ENCODE assay signal across 9 mouse cellular contexts in the genomic region with DNA sequence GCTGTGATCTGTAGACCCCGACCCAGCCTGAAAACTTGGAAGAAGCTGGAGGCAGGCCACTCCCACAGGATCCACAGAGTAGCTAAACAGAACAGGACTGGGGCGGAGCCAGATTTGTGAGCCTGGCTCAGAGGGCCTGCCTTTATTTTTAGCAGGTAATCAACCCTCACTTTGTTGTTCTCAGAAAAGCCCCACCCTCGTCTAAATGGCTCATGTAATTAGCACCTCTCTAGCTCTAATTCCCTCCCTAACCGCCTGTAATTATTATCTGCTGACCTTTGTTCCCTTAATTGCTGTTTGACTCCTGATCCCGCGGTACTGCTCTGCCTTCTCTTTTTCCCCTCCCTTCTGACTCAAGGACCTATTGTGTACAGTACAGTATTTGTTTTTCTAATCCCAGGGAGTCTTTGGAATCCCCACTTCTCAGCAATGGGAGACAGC.
DNase-seq lines count a peak whose midpoint lies in the region; ATAC-seq and TF ChIP-seq lines count a peak whose summit lies in the region.
"Had no signal": no experiment of that assay in that cellular context is flagged by ENCODE, and none has a peak within 500 bp of the region (broad histone marks: within the 10 kb centered on the region; RNA-seq: fewer than 3 reads in every experiment).

No protein-coding gene starts in this region.

- no peak for ATAC-seq in heart, embryonic 15.5 days (replicated peaks; ENCODE audit: insufficient number of reproducible peaks, insufficient read depth, low FRiP score, low read depth)
- peak; percentile 55; the same call in 1 of the 2 replicates for ATAC-seq in lung, postnatal 0 days
- no peak for ATAC-seq in liver, postnatal 0 days

- intact Hi-C loops in gastrocnemius, postnatal 14 days (cut with DNase I; ENCODE audit: low total_unique reads) = no loop called here

- no peak for DNase-seq in heart, embryonic 10.5 days (ENCODE audit: low spot score)
- DNase-seq in heart, adult 8-10 months (ENCODE audit: low spot score) = no peak
- peak; percentile 67 for DNase-seq in brain, embryonic 14.5 days (ENCODE audit: low read depth)
- DNase-seq in lung, postnatal 0 days (ENCODE audit: low spot score) = peak; percentile 15
- no peak for DNase-seq in gastrocnemius, postnatal 14 days
- DNase-seq in frontal cortex, postnatal 14 days (ENCODE audit: low spot score in 2 of 2) = no peak
- no peak for DNase-seq in liver, postnatal 0 days
- DNase-seq: liver had no signal

- no peak for TF ChIP-seq POLR2A in brain, embryonic 14.5 days (IDR thresholded peaks at IDR 0.05; ENCODE audit: borderline replicate concordance, extremely low read depth, insufficient read depth, insufficient read length, poor library complexity, severe bottlenecking)

- no peaks in the 10 kb centered on the region for H3K36me3 ChIP-seq in heart, embryonic 10.5 days
- no peaks in the 10 kb centered on the region for H3K36me3 ChIP-seq in heart, embryonic 15.5 days
- H3K36me3 ChIP-seq in lung, postnatal 0 days (ENCODE audit: insufficient read depth, low read length) = no peaks in the 10 kb centered on the region
- no peaks in the 10 kb centered on the region for H3K36me3 ChIP-seq in liver, postnatal 0 days (replicated peaks; ENCODE audit: insufficient read depth, low read length)

- peak overlapping the region; percentile 43 for H3K4me3 ChIP-seq in heart, embryonic 10.5 days
- peak overlapping the region; percentile 18; the same call in 1 of the 2 replicates for H3K4me3 ChIP-seq in heart, embryonic 15.5 days
- no peak overlapping the region for H3K4me3 ChIP-seq in lung, postnatal 0 days (ENCODE audit: low read depth, low read length)
- no peak overlapping the region for H3K4me3 ChIP-seq in liver, postnatal 0 days (ENCODE audit: low read depth, low read length)

- no peaks in the 10 kb centered on the region for H3K27me3 ChIP-seq in heart, embryonic 10.5 days (ENCODE audit: insufficient read depth, poor library complexity, severe bottlenecking)
- H3K27me3 ChIP-seq in heart, embryonic 15.5 days = no peaks in the 10 kb centered on the region
- no peaks in the 10 kb centered on the region for H3K27me3 ChIP-seq in lung, postnatal 0 days (replicated peaks; ENCODE audit: insufficient read depth, low read length)
- H3K27me3 ChIP-seq in liver, postnatal 0 days (ENCODE audit: insufficient read depth, low read length) = no peaks in the 10 kb centered on the region

- H3K9me3 ChIP-seq in heart, embryonic 10.5 days = no peaks in the 10 kb centered on the region
- H3K9me3 ChIP-seq in heart, embryonic 15.5 days (replicated peaks) = no peaks in the 10 kb centered on the region
- no peaks in the 10 kb centered on the region for H3K9me3 ChIP-seq in lung, postnatal 0 days (ENCODE audit: low read length)
- no peaks in the 10 kb centered on the region for H3K9me3 ChIP-seq in liver, postnatal 0 days (ENCODE audit: low read length)

- H3K4me1 ChIP-seq in heart, embryonic 10.5 days = no peaks in the 10 kb centered on the region
- H3K4me1 ChIP-seq in heart, embryonic 15.5 days (replicated peaks) = no peaks in the 10 kb centered on the region; the same call in 1 of the 2 replicates
- H3K4me1 ChIP-seq in lung, postnatal 0 days (ENCODE audit: insufficient read depth, low read depth, low read length) = no peaks in the 10 kb centered on the region
- H3K4me1 ChIP-seq in liver, postnatal 0 days (ENCODE audit: insufficient read depth) = no peaks in the 10 kb centered on the region

- 2% methylated on average over 6 of the region's 6 CpGs for WGBS in heart, embryonic 10.5 days
- WGBS in heart, embryonic 15.5 days = 7% methylated on average over 6 of the region's 6 CpGs
- WGBS in lung, postnatal 0 days = 4% methylated on average over 6 of the region's 6 CpGs
- 12% methylated on average over 6 of the region's 6 CpGs for WGBS in liver, postnatal 0 days (ENCODE audit: insufficient replicate concordance)

- H3K27ac ChIP-seq in heart, embryonic 10.5 days = no peak overlapping the region; the same call in 1 of the 2 replicates
- no peak overlapping the region for H3K27ac ChIP-seq in heart, embryonic 15.5 days
- no peak overlapping the region for H3K27ac ChIP-seq in lung, postnatal 0 days (ENCODE audit: low read length)
- no peak overlapping the region for H3K27ac ChIP-seq in liver, postnatal 0 days (ENCODE audit: low read depth)

- no peak for TF ChIP-seq EP300 in lung, postnatal 0 days (IDR thresholded peaks at IDR 0.05)
- no peak for TF ChIP-seq EP300 in liver, postnatal 0 days (IDR thresholded peaks at IDR 0.05; ENCODE audit: low read depth)

- TF ChIP-seq CTCF in brain, embryonic 14.5 days (IDR thresholded peaks at IDR 0.05; ENCODE audit: borderline replicate concordance, extremely low read depth, insufficient read depth, insufficient read length) = no peak
- TF ChIP-seq CTCF in lung, postnatal 0 days (IDR thresholded peaks at IDR 0.05) = no peak
- no peak for TF ChIP-seq CTCF in liver, postnatal 0 days (IDR thresholded peaks at IDR 0.05; ENCODE audit: low read depth)

- H3K4me2 ChIP-seq in heart, embryonic 15.5 days = peak overlapping the region; percentile 43
- no peak overlapping the region; the same call in 1 of the 2 replicates for H3K4me2 ChIP-seq in lung, postnatal 0 days (replicated peaks; ENCODE audit: low read depth, low read length)
- H3K4me2 ChIP-seq in liver, postnatal 0 days (ENCODE audit: low read depth, low read length) = no peak overlapping the region

- H3K9ac ChIP-seq in heart, embryonic 15.5 days = no peak overlapping the region
- no peak overlapping the region for H3K9ac ChIP-seq in lung, postnatal 0 days (replicated peaks; ENCODE audit: low read depth)
- H3K9ac ChIP-seq in liver, postnatal 0 days (replicated peaks) = no peak overlapping the region

Comparison
In these comparisons a context has a peak if more than half of its experiments do, and no peak if none do; other contexts are left out.
1. DNase-seq: peak in brain, embryonic 14.5 days (single experiment) and lung, postnatal 0 days (single experiment); none in heart, embryonic 10.5 days (single experiment), heart, adult 8-10 months (single experiment), gastrocnemius, postnatal 14 days (single experiment), frontal cortex, postnatal 14 days (0 of 2) and liver, postnatal 0 days (single experiment).
2. H3K4me3 ChIP-seq: peak in heart, embryonic 10.5 days (single experiment) and heart, embryonic 15.5 days (single experiment); none in lung, postnatal 0 days (single experiment) and liver, postnatal 0 days (single experiment).